Mouse (Mus musculus): ENCODE measurements around the gene Lrrc66. TPM values are rescaled to one million over a fixed set of nuclear protein-coding genes. Genes with fewer than 3 reads are reported as not detected.

Gene Lrrc66
- not detected in 2 replicates for polyA plus RNA-seq (2015; fragmentation: Nextera tagmentation; extraction: Ambion mirVana)

GRCm38 (mm10) chr5:73632291-73632690 is at the start of gene Lrrc66:
TSS of gene Lrrc66 (minus strand) at chr5:73632526.
- Histone ChIP-seq H3K4me1 (peaks cover 2% of the 10 kb centered on the region; the same call in 1 of the 2 replicates), H3K9ac (no peak within 1 kb of the TSS), H3K4me3 (no peak within 1 kb of the TSS), H3K36me3 (peaks cover 34% of the 10 kb centered on the region), H3K27me3 (no peaks in the 10 kb centered on the region), H3K9me3 (peaks cover 9% of the 10 kb centered on the region), H3K4me2 (no peak within 1 kb of the TSS), H3K27ac (no peak within 1 kb of the TSS)
- ATAC-seq (ENCODE audit: insufficient number of reproducible peaks, insufficient read depth, low FRiP score, low TSS enrichment, low read depth): no peak
- WGBS: 73% methylated on average over 8 of the region's 8 CpGs

GRCm38 (mm10) chr5:73676626-73677025 is 44.3 kb upstream of the Lrrc66 start:
- no peak for ATAC-seq (ENCODE audit: insufficient number of reproducible peaks, insufficient read depth, low FRiP score, low TSS enrichment, low read depth)
- WGBS: 53% methylated on average over 13 of the region's 13 CpGs
- Histone ChIP-seq H3K27me3 (no peaks in the 10 kb centered on the region), H3K9me3 (no peaks in the 10 kb centered on the region), H3K36me3 (no peaks in the 10 kb centered on the region), H3K27ac (no peak overlapping the region), H3K4me1 (no peaks in the 10 kb centered on the region), H3K4me2 (no peak overlapping the region), H3K4me3 (no peak overlapping the region), H3K9ac (no peak overlapping the region)

- 87% methylated on average over 3 of the region's 3 CpGs for WGBS
- Histone ChIP-seq H3K4me2 (no peak overlapping the region), H3K9me3 (no peaks in the 10 kb centered on the region), H3K4me3 (no peak overlapping the region), H3K9ac (no peak overlapping the region), H3K27me3 (no peaks in the 10 kb centered on the region), H3K36me3 (no peaks in the 10 kb centered on the region), H3K27ac (no peak overlapping the region), H3K4me1 (no peaks in the 10 kb centered on the region)
- no peak for ATAC-seq (ENCODE audit: insufficient number of reproducible peaks, insufficient read depth, low FRiP score, low TSS enrichment, low read depth)
These were observed 43.3 kb upstream of the Lrrc66 start for GRCm38 (mm10) chr5:73675604-73676003.

- ATAC-seq (ENCODE audit: insufficient number of reproducible peaks, insufficient read depth, low FRiP score, low TSS enrichment, low read depth): no peak
- H3K27me3 ChIP-seq: no peaks in the 10 kb centered on the region
- H3K4me2 ChIP-seq: no peak overlapping the region; the same call in 1 of the 2 replicates
- 47% methylated on average over 26 of the region's 26 CpGs for WGBS
- no peak overlapping the region for H3K4me3 ChIP-seq
- no peaks in the 10 kb centered on the region for H3K9me3 ChIP-seq
- no peak overlapping the region for H3K9ac ChIP-seq
- H3K36me3 ChIP-seq: no peaks in the 10 kb centered on the region
- H3K4me1 ChIP-seq: no peaks in the 10 kb centered on the region
- no peak overlapping the region for H3K27ac ChIP-seq
These were observed 37.1 kb upstream of the Lrrc66 start for GRCm38 (mm10) chr5:73669386-73669785.

- Histone ChIP-seq H3K9me3 (no peaks in the 10 kb centered on the region), H3K4me3 (no peak overlapping the region), H3K36me3 (no peaks in the 10 kb centered on the region), H3K4me2 (no peak overlapping the region), H3K27me3 (no peaks in the 10 kb centered on the region), H3K4me1 (no peaks in the 10 kb centered on the region), H3K9ac (no peak overlapping the region), H3K27ac (no peak overlapping the region)
- 83% methylated on average over 2 of the region's 2 CpGs for WGBS
- ATAC-seq (ENCODE audit: insufficient number of reproducible peaks, insufficient read depth, low FRiP score, low TSS enrichment, low read depth): no peak
These were observed 35.6 kb upstream of the Lrrc66 start for GRCm38 (mm10) chr5:73667877-73668276.

- no peak for ATAC-seq (ENCODE audit: insufficient number of reproducible peaks, insufficient read depth, low FRiP score, low TSS enrichment, low read depth)
- Histone ChIP-seq H3K4me2 (no peak overlapping the region), H3K27ac (no peak overlapping the region), H3K36me3 (no peaks in the 10 kb centered on the region), H3K27me3 (no peaks in the 10 kb centered on the region), H3K9me3 (no peaks in the 10 kb centered on the region), H3K4me3 (no peak overlapping the region), H3K9ac (no peak overlapping the region), H3K4me1 (no peaks in the 10 kb centered on the region)
- 84% methylated on average over 2 of the region's 2 CpGs for WGBS
These were observed 34.4 kb upstream of the Lrrc66 start for GRCm38 (mm10) chr5:73666695-73667094.

- H3K4me3 ChIP-seq: peak overlapping the region; percentile 52
These were observed 19.5 kb upstream of the Lrrc66 start for GRCm38 (mm10) chr5:73651855-73652201.

GRCm38 (mm10) chr5:73651061-73651854 is 18.9 kb upstream of the Lrrc66 start, which contains the start of gene Spata18:
TSS of gene Spata18 (plus strand) at chr5:73651379.
- no peaks in the 10 kb centered on the region for H3K9me3 ChIP-seq
- H3K27ac ChIP-seq: no peak within 1 kb of the TSS
- no peak for ATAC-seq (ENCODE audit: insufficient number of reproducible peaks, insufficient read depth, low FRiP score, low TSS enrichment, low read depth)
- peak within 1 kb of the TSS; percentile 52 for H3K4me3 ChIP-seq
- WGBS: under 1% methylated on average over 57 of the region's 57 CpGs
- peak within 1 kb of the TSS; percentile 69 for H3K9ac ChIP-seq
- peaks cover 33% of the 10 kb centered on the region for H3K4me1 ChIP-seq
- peak within 1 kb of the TSS; percentile 96 for H3K4me2 ChIP-seq
- H3K27me3 ChIP-seq: peaks cover 70% of the 10 kb centered on the region
- H3K36me3 ChIP-seq: no peaks in the 10 kb centered on the region

More at GRCm38 (mm10) chr5:73651855-73652201, 19.5 kb upstream of the Lrrc66 start:
- no peak overlapping the region for H3K27ac ChIP-seq
- 2% methylated on average over 4 of the region's 4 CpGs for WGBS
- H3K4me2 ChIP-seq: peak overlapping the region; percentile 96
- no peaks in the 10 kb centered on the region for H3K9me3 ChIP-seq
- peaks cover 70% of the 10 kb centered on the region for H3K27me3 ChIP-seq
- no peak overlapping the region for H3K9ac ChIP-seq
- H3K4me1 ChIP-seq: peaks cover 27% of the 10 kb centered on the region
- H3K36me3 ChIP-seq: no peaks in the 10 kb centered on the region
- no peak for ATAC-seq (ENCODE audit: insufficient number of reproducible peaks, insufficient read depth, low FRiP score, low TSS enrichment, low read depth)

- no peaks in the 10 kb centered on the region for H3K9me3 ChIP-seq
- peak overlapping the region; percentile 69 for H3K9ac ChIP-seq
- H3K27ac ChIP-seq: no peak overlapping the region
- peak overlapping the region; percentile 96 for H3K4me2 ChIP-seq
- no peaks in the 10 kb centered on the region for H3K36me3 ChIP-seq
- H3K27me3 ChIP-seq: peaks cover 70% of the 10 kb centered on the region
- 1% methylated on average over 15 of the region's 15 CpGs for WGBS
- H3K4me1 ChIP-seq: peaks cover 34% of the 10 kb centered on the region
- H3K4me3 ChIP-seq: peak overlapping the region; percentile 52
- ATAC-seq (ENCODE audit: insufficient number of reproducible peaks, insufficient read depth, low FRiP score, low TSS enrichment, low read depth): no peak
These were observed 18.1 kb upstream of the Lrrc66 start for GRCm38 (mm10) chr5:73650365-73650964.

GRCm38 (mm10) chr5:73647261-73647900 is 15.1 kb upstream of the Lrrc66 start, which contains the start of gene Sgcb:
TSS of gene Sgcb (minus strand) at chr5:73647790.
- Histone ChIP-seq H3K4me3 (peak within 1 kb of the TSS; percentile 88), H3K9ac (peak within 1 kb of the TSS; percentile 86), H3K36me3 (0 out of 2 replicates have a peak, but pooled peaks cover 2% of the 10 kb centered on the region), H3K4me2 (peak within 1 kb of the TSS; percentile 87), H3K27me3 (peaks cover 49% of the 10 kb centered on the region), H3K27ac (no peak within 1 kb of the TSS), H3K4me1 (peaks cover 34% of the 10 kb centered on the region), H3K9me3 (no peaks in the 10 kb centered on the region)
- WGBS: under 1% methylated on average over 61 of the region's 62 CpGs
- ATAC-seq (ENCODE audit: insufficient number of reproducible peaks, insufficient read depth, low FRiP score, low TSS enrichment, low read depth): peak; percentile 81

GRCm38 (mm10) chr5:73642091-73642490 is 9.8 kb upstream of the Lrrc66 start:
- H3K36me3 ChIP-seq: peaks cover 24% of the 10 kb centered on the region
- H3K9ac ChIP-seq: no peak overlapping the region
- no peak overlapping the region for H3K4me2 ChIP-seq
- ATAC-seq (ENCODE audit: insufficient number of reproducible peaks, insufficient read depth, low FRiP score, low TSS enrichment, low read depth): no peak
- 78% methylated on average over 4 of the region's 4 CpGs for WGBS
- no peak overlapping the region for H3K4me3 ChIP-seq
- H3K9me3 ChIP-seq: no peaks in the 10 kb centered on the region
- no peak overlapping the region for H3K27ac ChIP-seq
- H3K27me3 ChIP-seq: no peaks in the 10 kb centered on the region
- H3K4me1 ChIP-seq: peaks cover 12% of the 10 kb centered on the region

Data from embryonic facial prominence, embryonic 13.5 days (tissue).